Mouse (Mus musculus): Measurements from ENCODE around the gene Ngef. TPM values are rescaled to one million over a fixed set of nuclear protein-coding genes. Genes with fewer than 3 reads are reported as not detected.

Gene Ngef
- polyA plus RNA-seq, 1 experiment from 2014 or later: 2.4 TPM

GRCm38 (mm10) chr1:87509561-87510165 lies 64.0 kb downstream of the Ngef start, which contains the start of gene Neu2:
TSS of gene Neu2 (plus strand) at chr1:87509889.
- H3K9ac ChIP-seq: peak within 1 kb of the TSS; percentile 26
- H3K4me1 ChIP-seq: peaks cover 17% of the 10 kb centered on the region
- no peaks in the 10 kb centered on the region for H3K36me3 ChIP-seq
- under 1% methylated on average over 56 of the region's 56 CpGs for whole genome bisulfite sequencing
- ATAC-seq (ENCODE audit: insufficient number of reproducible peaks, low FRiP score, low TSS enrichment, low read depth): peak; percentile 35; the same call in 1 of the 2 replicates
- H3K27me3 ChIP-seq: peaks cover 59% of the 10 kb centered on the region
- H3K4me3 ChIP-seq: peak within 1 kb of the TSS; percentile 61
- peak within 1 kb of the TSS; percentile 100 for H3K4me2 ChIP-seq
- no peaks in the 10 kb centered on the region for H3K9me3 ChIP-seq
- H3K27ac ChIP-seq: no peak within 1 kb of the TSS

- 18% methylated on average over 26 of the region's 26 CpGs for WGBS
- Histone ChIP-seq H3K9me3 (no peaks in the 10 kb centered on the region), H3K27me3 (peaks cover 63% of the 10 kb centered on the region), H3K4me1 (peaks cover 17% of the 10 kb centered on the region), H3K9ac (no peak overlapping the region), H3K27ac (no peak overlapping the region), H3K4me2 (peak overlapping the region; percentile 100), H3K4me3 (peak overlapping the region; percentile 61), H3K36me3 (no peaks in the 10 kb centered on the region)
- ATAC-seq (ENCODE audit: insufficient number of reproducible peaks, low FRiP score, low TSS enrichment, low read depth): no peak
Measured at GRCm38 (mm10) chr1:87508591-87509560, 64.8 kb downstream of the Ngef start.

GRCm38 (mm10) chr1:87507857-87508256 lies 65.8 kb downstream of the Ngef start:
- H3K9ac ChIP-seq: no peak overlapping the region
- ATAC-seq (ENCODE audit: insufficient number of reproducible peaks, low FRiP score, low TSS enrichment, low read depth): no peak
- no peak overlapping the region for H3K4me2 ChIP-seq
- H3K9me3 ChIP-seq: no peaks in the 10 kb centered on the region
- 64% methylated on average over 6 of the region's 6 CpGs for WGBS
- H3K27ac ChIP-seq: no peak overlapping the region
- peaks cover 17% of the 10 kb centered on the region for H3K4me1 ChIP-seq
- no peak overlapping the region for H3K4me3 ChIP-seq
- H3K36me3 ChIP-seq: no peaks in the 10 kb centered on the region
- H3K27me3 ChIP-seq: peaks cover 63% of the 10 kb centered on the region

GRCm38 (mm10) chr1:87505524-87505923 lies 68.1 kb downstream of the Ngef start:
- no peak for ATAC-seq (ENCODE audit: insufficient number of reproducible peaks, low FRiP score, low TSS enrichment, low read depth)
- H3K4me1 ChIP-seq: peaks cover 17% of the 10 kb centered on the region
- H3K9ac ChIP-seq: no peak overlapping the region
- H3K27ac ChIP-seq: no peak overlapping the region
- no peaks in the 10 kb centered on the region for H3K9me3 ChIP-seq
- no peak overlapping the region for H3K4me3 ChIP-seq
- 86% methylated on average over 4 of the region's 4 CpGs for WGBS
- no peaks in the 10 kb centered on the region for H3K36me3 ChIP-seq
- H3K4me2 ChIP-seq: no peak overlapping the region
- peaks cover 45% of the 10 kb centered on the region for H3K27me3 ChIP-seq

- no peak overlapping the region for H3K27ac ChIP-seq
- no peaks in the 10 kb centered on the region for H3K27me3 ChIP-seq
- H3K36me3 ChIP-seq: no peaks in the 10 kb centered on the region
- WGBS: 74% methylated on average over 4 of the region's 4 CpGs
- H3K9ac ChIP-seq: no peak overlapping the region
- H3K4me2 ChIP-seq: no peak overlapping the region
- no peak overlapping the region for H3K4me3 ChIP-seq
- no peak for ATAC-seq (ENCODE audit: insufficient number of reproducible peaks, low FRiP score, low TSS enrichment, low read depth)
- no peaks in the 10 kb centered on the region for H3K9me3 ChIP-seq
- H3K4me1 ChIP-seq: no peaks in the 10 kb centered on the region
Measured at GRCm38 (mm10) chr1:87493542-87493941, 80.1 kb downstream of the Ngef start.

- 83% methylated on average over 3 of the region's 3 CpGs for WGBS
- Histone ChIP-seq H3K4me3 (no peak overlapping the region), H3K27me3 (no peaks in the 10 kb centered on the region), H3K9ac (no peak overlapping the region), H3K27ac (no peak overlapping the region), H3K4me1 (no peaks in the 10 kb centered on the region), H3K4me2 (no peak overlapping the region), H3K36me3 (no peaks in the 10 kb centered on the region), H3K9me3 (no peaks in the 10 kb centered on the region)
- ATAC-seq (ENCODE audit: insufficient number of reproducible peaks, low FRiP score, low TSS enrichment, low read depth): no peak
Measured at GRCm38 (mm10) chr1:87492285-87492684, 81.4 kb downstream of the Ngef start.

- no peaks in the 10 kb centered on the region for H3K4me1 ChIP-seq
- no peak overlapping the region for H3K9ac ChIP-seq
- H3K4me3 ChIP-seq: no peak overlapping the region
- no peak; the same call in 1 of the 2 replicates for ATAC-seq (ENCODE audit: insufficient number of reproducible peaks, low FRiP score, low TSS enrichment, low read depth)
- no peaks in the 10 kb centered on the region for H3K27me3 ChIP-seq
- H3K27ac ChIP-seq: no peak overlapping the region
- no peaks in the 10 kb centered on the region for H3K9me3 ChIP-seq
- 48% methylated on average over 6 of the region's 6 CpGs for WGBS
- H3K36me3 ChIP-seq: no peaks in the 10 kb centered on the region
- H3K4me2 ChIP-seq: no peak overlapping the region
Measured at GRCm38 (mm10) chr1:87486386-87486785, 87.3 kb downstream of the Ngef start.

GRCm38 (mm10) chr1:87482546-87482945 lies 91.1 kb downstream of the Ngef start:
- no peaks in the 10 kb centered on the region for H3K27me3 ChIP-seq
- no peaks in the 10 kb centered on the region for H3K4me1 ChIP-seq
- H3K4me3 ChIP-seq: no peak overlapping the region
- ATAC-seq (ENCODE audit: insufficient number of reproducible peaks, low FRiP score, low TSS enrichment, low read depth): no peak
- H3K36me3 ChIP-seq: no peaks in the 10 kb centered on the region
- no peak overlapping the region for H3K27ac ChIP-seq
- H3K9me3 ChIP-seq: no peaks in the 10 kb centered on the region
- no peak overlapping the region for H3K9ac ChIP-seq
- WGBS: 72% methylated on average over 4 of the region's 4 CpGs
- no peak overlapping the region for H3K4me2 ChIP-seq

GRCm38 (mm10) chr1:87475076-87475895 lies 98.4 kb downstream of the Ngef start:
- Histone ChIP-seq H3K4me1 (peaks cover 10% of the 10 kb centered on the region), H3K9ac (0 out of 2 replicates have a peak overlapping the region, but pooled peaks have one; percentile 14), H3K36me3 (no peaks in the 10 kb centered on the region), H3K4me3 (peak overlapping the region; percentile 31), H3K4me2 (peak overlapping the region; percentile 54), H3K9me3 (no peaks in the 10 kb centered on the region), H3K27me3 (peaks cover 36% of the 10 kb centered on the region), H3K27ac (no peak overlapping the region)
- 3% methylated on average over 37 of the region's 42 CpGs for WGBS
- no peak for ATAC-seq (ENCODE audit: insufficient number of reproducible peaks, low FRiP score, low TSS enrichment, low read depth)

GRCm38 (mm10) chr1:87472576-87472975 lies 101.1 kb downstream of the Ngef start:
- 63% methylated on average over 7 of the region's 7 CpGs for whole genome bisulfite sequencing
- peak overlapping the region; percentile 72 for H3K27ac ChIP-seq
- no peaks in the 10 kb centered on the region for H3K9me3 ChIP-seq
- no peak overlapping the region for H3K9ac ChIP-seq
- H3K4me1 ChIP-seq: peaks cover 12% of the 10 kb centered on the region
- peaks cover 36% of the 10 kb centered on the region for H3K27me3 ChIP-seq
- H3K4me3 ChIP-seq: no peak overlapping the region; the same call in 1 of the 2 replicates
- 0 out of 2 replicates have a peak overlapping the region, but pooled peaks have one; percentile 10 for H3K4me2 ChIP-seq
- ATAC-seq (ENCODE audit: insufficient number of reproducible peaks, low FRiP score, low TSS enrichment, low read depth): no peak
- no peaks in the 10 kb centered on the region for H3K36me3 ChIP-seq

GRCm38 (mm10) chr1:87471914-87472313 lies 101.8 kb downstream of the Ngef start:
- no peak overlapping the region for H3K4me2 ChIP-seq
- H3K4me3 ChIP-seq: no peak overlapping the region
- no peak overlapping the region for H3K9ac ChIP-seq
- peak overlapping the region; percentile 72 for H3K27ac ChIP-seq
- no peaks in the 10 kb centered on the region for H3K36me3 ChIP-seq
- H3K27me3 ChIP-seq: peaks cover 32% of the 10 kb centered on the region
- 76% methylated on average over 7 of the region's 7 CpGs for WGBS
- peak; percentile 74 for ATAC-seq (ENCODE audit: insufficient number of reproducible peaks, low FRiP score, low TSS enrichment, low read depth)
- peaks cover 12% of the 10 kb centered on the region for H3K4me1 ChIP-seq
- H3K9me3 ChIP-seq: no peaks in the 10 kb centered on the region
